10 mouse cellular contexts compared by ENCODE assay signal in genomic region chr3:30603256-30603655, GRCm38 (mm10). TPM values are rescaled to one million over a fixed set of nuclear protein-coding genes. Genes with fewer than 3 reads are reported as not detected.
DNase-seq lines count a peak whose midpoint lies in the region; ATAC-seq and TF ChIP-seq lines count a peak whose summit lies in the region.
"Had no signal": no experiment of that assay in that cellular context is flagged by ENCODE, and none has a peak within 500 bp of the region (broad histone marks: within the 10 kb centered on the region; RNA-seq: fewer than 3 reads in every experiment).

No protein-coding gene starts in this region.

- no peaks in the 10 kb centered on the region for H3K27me3 ChIP-seq in lung, embryonic 14.5 days (ENCODE audit: insufficient read depth, low read length)
- 0 out of 2 replicates have a peak, but pooled peaks cover 3% of the 10 kb centered on the region for H3K27me3 ChIP-seq in embryonic facial prominence, embryonic 15.5 days
- H3K27me3 ChIP-seq in limb, embryonic 10.5 days (ENCODE audit: low read depth, poor library complexity, severe bottlenecking): peaks cover 15% of the 10 kb centered on the region
- H3K27me3 ChIP-seq in neural tube, embryonic 15.5 days (replicated peaks): no peaks in the 10 kb centered on the region

- peak overlapping the region; percentile 85 for H3K9ac ChIP-seq in lung, embryonic 14.5 days
- no peak overlapping the region; the same call in 1 of the 2 replicates for H3K9ac ChIP-seq in embryonic facial prominence, embryonic 15.5 days
- peak overlapping the region; percentile 86 for H3K9ac ChIP-seq in neural tube, embryonic 15.5 days (replicated peaks)

- WGBS in lung, embryonic 14.5 days: 38% methylated on average over 10 of the region's 10 CpGs
- WGBS in embryonic facial prominence, embryonic 15.5 days: 42% methylated on average over 10 of the region's 10 CpGs
- WGBS in limb, embryonic 10.5 days: 53% methylated on average over 10 of the region's 10 CpGs
- WGBS in neural tube, embryonic 15.5 days: 25% methylated on average over 10 of the region's 10 CpGs

- no peak for DNase-seq in lung, embryonic 14.5 days
- DNase-seq in lung, postnatal 10 days: no peak
- DNase-seq in limb, embryonic 10.5 days (ENCODE audit: low spot score): no peak
- no peak for DNase-seq in thymus, adult 18-20 months
- DNase-seq in testis, postnatal 14 days (ENCODE audit: low spot score): no peak
- DNase-seq in kidney, postnatal 10 days: no peak
- DNase-seq: adrenal gland, adult 2 months had no signal

- peaks cover 34% of the 10 kb centered on the region for H3K36me3 ChIP-seq in lung, embryonic 14.5 days (ENCODE audit: insufficient read depth)
- H3K36me3 ChIP-seq in embryonic facial prominence, embryonic 15.5 days: peaks cover 25% of the 10 kb centered on the region
- peaks cover 36% of the 10 kb centered on the region for H3K36me3 ChIP-seq in limb, embryonic 10.5 days
- peaks cover 27% of the 10 kb centered on the region for H3K36me3 ChIP-seq in neural tube, embryonic 15.5 days

- H3K9me3 ChIP-seq in lung, embryonic 14.5 days (ENCODE audit: low read depth, low read length): no peaks in the 10 kb centered on the region
- H3K9me3 ChIP-seq in embryonic facial prominence, embryonic 15.5 days (replicated peaks): no peaks in the 10 kb centered on the region
- H3K9me3 ChIP-seq in limb, embryonic 10.5 days (replicated peaks): no peaks in the 10 kb centered on the region
- no peaks in the 10 kb centered on the region for H3K9me3 ChIP-seq in neural tube, embryonic 15.5 days (replicated peaks)

- peak overlapping the region; percentile 91 for H3K4me3 ChIP-seq in lung, embryonic 14.5 days (ENCODE audit: low read depth, low read length)
- H3K4me3 ChIP-seq in embryonic facial prominence, embryonic 15.5 days (replicated peaks): peak overlapping the region; percentile 68
- H3K4me3 ChIP-seq in limb, embryonic 10.5 days: peak overlapping the region; percentile 77
- H3K4me3 ChIP-seq in neural tube, embryonic 15.5 days (replicated peaks): peak overlapping the region; percentile 85

- no peak for TF ChIP-seq CTCF in lung, embryonic 14.5 days (IDR thresholded peaks at IDR 0.05; ENCODE audit: low read depth)

- peak overlapping the region; percentile 90 for H3K4me2 ChIP-seq in lung, embryonic 14.5 days
- H3K4me2 ChIP-seq in embryonic facial prominence, embryonic 15.5 days (replicated peaks): peak overlapping the region; percentile 62
- peak overlapping the region; percentile 79 for H3K4me2 ChIP-seq in neural tube, embryonic 15.5 days

- no peak overlapping the region for H3K27ac ChIP-seq in lung, embryonic 14.5 days (ENCODE audit: low read depth)
- H3K27ac ChIP-seq in embryonic facial prominence, embryonic 15.5 days (replicated peaks): peak overlapping the region; percentile 98; the same call in 1 of the 2 replicates
- peak overlapping the region; percentile 92; the same call in 1 of the 2 replicates for H3K27ac ChIP-seq in limb, embryonic 10.5 days
- peak overlapping the region; percentile 99 for H3K27ac ChIP-seq in neural tube, embryonic 15.5 days (replicated peaks)

- no peak for ATAC-seq in lung, embryonic 14.5 days (ENCODE audit: insufficient read depth)
- ATAC-seq in embryonic facial prominence, embryonic 15.5 days (ENCODE audit: insufficient number of reproducible peaks, low FRiP score, low TSS enrichment, low read depth): no peak
- ATAC-seq in neural tube, embryonic 15.5 days (ENCODE audit: low FRiP score): no peak

- peaks cover 5% of the 10 kb centered on the region for H3K4me1 ChIP-seq in lung, embryonic 14.5 days (ENCODE audit: insufficient read depth)
- peaks cover 10% of the 10 kb centered on the region for H3K4me1 ChIP-seq in embryonic facial prominence, embryonic 15.5 days
- peaks cover 20% of the 10 kb centered on the region for H3K4me1 ChIP-seq in limb, embryonic 10.5 days
- peaks cover 47% of the 10 kb centered on the region for H3K4me1 ChIP-seq in neural tube, embryonic 15.5 days

RNA-seq across cellular contexts. Expression of gene Mynn, which starts 1.4 kb away (rescaled TPM):
- 30.7 and 35.9 TPM in 2 replicates for polyA plus RNA-seq in lung, embryonic 14.5 days (2014; fragmentation: Nextera tagmentation; extraction: Ambion mirVana)
- 27.7 and 29.0 TPM in 2 replicates for polyA plus RNA-seq in embryonic facial prominence, embryonic 15.5 days (2015; fragmentation: Nextera tagmentation; extraction: Ambion mirVana)
- 27.1 and 32.2 TPM in 2 replicates for polyA plus RNA-seq in limb, embryonic 10.5 days (2016; fragmentation: Nextera tagmentation; extraction: Ambion mirVana)
- polyA plus RNA-seq in neural tube, embryonic 15.5 days (2015; fragmentation: Nextera tagmentation; extraction: Ambion mirVana): 25.4 and 27.8 TPM in 2 replicates

RNA-seq across cellular contexts. Expression of gene Actrt3, which starts 3.5 kb away (rescaled TPM):
- polyA plus RNA-seq in lung, embryonic 14.5 days (2014; fragmentation: Nextera tagmentation; extraction: Ambion mirVana): not detected in 2 replicates
- not detected in 2 replicates for polyA plus RNA-seq in embryonic facial prominence, embryonic 15.5 days (2015; fragmentation: Nextera tagmentation; extraction: Ambion mirVana)
- polyA plus RNA-seq in limb, embryonic 10.5 days (2016; fragmentation: Nextera tagmentation; extraction: Ambion mirVana): 0.08 TPM in 1 of 2 replicates, not detected in the other
- polyA plus RNA-seq in neural tube, embryonic 15.5 days (2015; fragmentation: Nextera tagmentation; extraction: Ambion mirVana): 0.59 and 1.2 TPM in 2 replicates
- polyA plus RNA-seq: adrenal gland, adult 2 months had no signal

RNA-seq across cellular contexts. Expression of gene Lrriq4, which starts 41.1 kb away (rescaled TPM):
- polyA plus RNA-seq in lung, embryonic 14.5 days (2014; fragmentation: Nextera tagmentation; extraction: Ambion mirVana): not detected in 2 replicates
- polyA plus RNA-seq in embryonic facial prominence, embryonic 15.5 days (2015; fragmentation: Nextera tagmentation; extraction: Ambion mirVana): not detected in 2 replicates
- not detected in 2 replicates for polyA plus RNA-seq in limb, embryonic 10.5 days (2016; fragmentation: Nextera tagmentation; extraction: Ambion mirVana)
- polyA plus RNA-seq in neural tube, embryonic 15.5 days (2015; fragmentation: Nextera tagmentation; extraction: Ambion mirVana): not detected in 2 replicates
- polyA plus RNA-seq: adrenal gland, adult 2 months; large intestine, adult 2 months had no signal

RNA-seq across cellular contexts. Expression of gene Lrrc34, which starts 44.4 kb away (rescaled TPM):
- polyA plus RNA-seq in lung, embryonic 14.5 days (2014; fragmentation: Nextera tagmentation; extraction: Ambion mirVana): 1.7 and 1.9 TPM in 2 replicates
- polyA plus RNA-seq in embryonic facial prominence, embryonic 15.5 days (2015; fragmentation: Nextera tagmentation; extraction: Ambion mirVana): 6.4 and 10.3 TPM in 2 replicates
- 1.9 and 2.8 TPM in 2 replicates for polyA plus RNA-seq in limb, embryonic 10.5 days (2016; fragmentation: Nextera tagmentation; extraction: Ambion mirVana)
- polyA plus RNA-seq in neural tube, embryonic 15.5 days (2015; fragmentation: Nextera tagmentation; extraction: Ambion mirVana): 0.79 and 0.97 TPM in 2 replicates
- polyA plus RNA-seq: adrenal gland, adult 2 months; large intestine, adult 2 months had no signal

RNA-seq across cellular contexts. Expression of gene Mecom, which starts 55.4 kb away (rescaled TPM):
- polyA plus RNA-seq in lung, embryonic 14.5 days (2014; fragmentation: Nextera tagmentation; extraction: Ambion mirVana): 74.0 and 77.5 TPM in 2 replicates
- polyA plus RNA-seq in embryonic facial prominence, embryonic 15.5 days (2015; fragmentation: Nextera tagmentation; extraction: Ambion mirVana): 8.8 and 9.0 TPM in 2 replicates
- polyA plus RNA-seq in limb, embryonic 10.5 days (2016; fragmentation: Nextera tagmentation; extraction: Ambion mirVana): 167 and 217 TPM in 2 replicates
- polyA plus RNA-seq in neural tube, embryonic 15.5 days (2015; fragmentation: Nextera tagmentation; extraction: Ambion mirVana): 5.2 and 5.5 TPM in 2 replicates
